Mouse (Mus musculus): ENCODE data around the gene Gjd2.

Gene Gjd2

DNA sequence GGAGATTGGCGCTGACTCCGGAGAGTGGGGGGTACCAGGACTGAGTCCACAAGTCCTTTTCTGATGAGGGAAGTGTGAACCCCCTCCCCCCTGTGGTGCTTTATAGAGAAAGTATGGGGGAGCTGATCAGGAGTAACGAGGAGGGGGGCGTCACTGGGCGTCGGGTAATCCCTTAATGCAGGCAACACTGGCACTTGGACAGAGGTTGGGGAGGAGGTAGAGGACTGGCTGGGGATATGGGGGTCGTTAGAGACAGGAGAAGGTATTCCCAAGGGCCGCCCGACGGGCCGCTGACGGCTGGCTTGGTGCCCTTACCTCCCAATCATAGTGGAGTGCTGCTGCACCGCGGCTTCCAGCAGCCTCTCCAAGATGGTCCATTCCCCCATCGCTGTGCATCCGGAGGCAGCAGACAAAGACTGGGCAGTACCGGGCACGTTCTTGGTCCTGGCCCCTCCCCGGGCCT is 639 bp downstream of the Gjd2 start:
- DNase-seq (ENCODE audit: low spot score): no peak

GRCm38 (mm10) chr2:114011838-114012237 is 1.6 kb downstream of the Gjd2 start:
- peak; percentile 10 for DNase-seq (ENCODE audit: low spot score)

GRCm38 (mm10) chr2:114008321-114008720 is 5.1 kb downstream of the Gjd2 start:
- DNase-seq (ENCODE audit: low spot score): no peak

DNA sequence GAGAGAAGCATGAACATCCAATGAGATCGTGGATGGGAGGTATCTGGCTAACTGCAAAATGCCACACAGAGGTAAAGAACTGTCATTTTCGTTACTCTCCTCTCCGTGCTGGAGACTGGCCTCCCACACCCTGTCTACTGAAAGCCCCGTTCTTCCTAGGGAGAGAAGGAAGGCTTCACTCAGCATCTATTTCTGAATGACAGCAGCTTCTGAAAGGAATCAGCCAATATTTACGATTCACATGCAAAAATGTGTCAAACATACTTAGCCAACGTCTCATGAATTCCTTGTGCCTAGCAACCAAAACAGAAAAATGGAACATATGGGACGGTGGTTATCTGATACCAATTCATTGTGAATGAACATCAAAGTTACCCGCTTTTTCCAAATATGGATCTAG is 15.9 kb downstream of the Gjd2 start:
- DNase-seq (ENCODE audit: low spot score): no peak

DNA sequence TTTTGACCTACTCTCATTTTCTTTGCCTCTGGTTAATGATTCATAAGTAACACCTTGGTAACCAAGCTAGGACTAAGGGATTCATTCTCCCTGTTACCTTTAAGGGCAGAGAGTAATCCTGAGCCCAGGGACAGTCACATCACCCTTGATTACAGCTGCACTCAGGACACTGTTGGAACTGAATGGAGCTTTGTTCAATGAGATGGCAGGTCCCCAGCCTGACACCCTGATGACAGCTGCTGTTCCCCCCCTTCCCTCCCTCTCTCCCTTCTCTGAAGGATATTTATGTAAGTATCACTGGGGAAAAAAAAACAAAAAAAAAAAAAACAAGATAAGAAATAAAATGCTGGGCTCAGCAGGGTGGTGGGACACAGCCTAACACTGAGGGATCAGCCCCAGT is 16.5 kb downstream of the Gjd2 start:
- DNase-seq (ENCODE audit: low spot score): no peak

GRCm38 (mm10) chr2:113984890-113985289 is 28.5 kb downstream of the Gjd2 start:
- no peak for DNase-seq (ENCODE audit: low spot score)

- no peak for DNase-seq (ENCODE audit: low spot score)
Observed at GRCm38 (mm10) chr2:113980664-113981063, 32.8 kb downstream of the Gjd2 start.

- DNase-seq (ENCODE audit: low spot score): no peak
Observed at GRCm38 (mm10) chr2:113978151-113978771, 35.2 kb downstream of the Gjd2 start.

GRCm38 (mm10) chr2:113973950-113974349 is 39.5 kb downstream of the Gjd2 start:
- DNase-seq (ENCODE audit: low spot score): no peak

GRCm38 (mm10) chr2:113966421-113966820 is 47.0 kb downstream of the Gjd2 start:
- DNase-seq (ENCODE audit: low spot score): no peak
